Mouse (Mus musculus) embryonic fibroblast, embryonic 13.5 days (primary cell): Measurements from ENCODE around the gene Fam163a. TPM values are rescaled to one million over a fixed set of nuclear protein-coding genes. Genes with fewer than 3 reads are reported as not detected.

Experiments used
- H3K27ac ChIP-seq: 2 replicates; pipeline ENCODE4 v1.5.1; 2012; ENCODE audit warnings: low read length, control low read depth, inconsistent platforms; ENCODE audit not compliant: insufficient read depth
- H3K4me1 ChIP-seq: 2 replicates; pipeline ENCODE4 v1.6.1; 2011; ENCODE audit warnings: low read length; ENCODE audit not compliant: control insufficient read depth, insufficient read depth
- H3K4me3 ChIP-seq: 2 replicates; pipeline ENCODE4 v1.5.1; 2011; ENCODE audit warnings: mild to moderate bottlenecking, control low read depth, low read length; ENCODE audit not compliant: insufficient read depth
- CTCF ChIP-seq: IDR thresholded peaks from 2 replicates; pipeline ENCODE4 v1.5.1; 2011; ENCODE audit warnings: mild to moderate bottlenecking, control low read depth, low read length, moderate library complexity, borderline replicate concordance; ENCODE audit not compliant: insufficient read depth
- POLR2A ChIP-seq: IDR thresholded peaks from 2 replicates; pipeline ENCODE4 v1.6.1; 2011; ENCODE audit warnings: low read depth, mild to moderate bottlenecking, control low read depth, low read length, moderate library complexity
- polyA plus RNA-seq: library from polyadenylated mRNA; stranded (reverse); fragments of >200 nt; gene quantifications from 2 replicates; pipeline ENCODE4 v1.2.4, GENCODE M21; 2011; ENCODE audit warnings: low read depth; ENCODE audit not compliant: missing spikeins, insufficient read length

Fam163a gene
- polyA plus RNA-seq, 1 experiment: not detected

GRCm38 (mm10) chr1:156037144-156037583, 167.7 kb downstream of the Fam163a start:
- peak overlapping the region; percentile 45 for H3K4me3 ChIP-seq
- H3K4me1 ChIP-seq: no peaks in the 10 kb centered on the region
- no peak for TF ChIP-seq CTCF
- TF ChIP-seq POLR2A: peak; percentile 66
- peak overlapping the region; percentile 65 for H3K27ac ChIP-seq

GRCm38 (mm10) chr1:156035930-156036737, 168.7 kb downstream of the Fam163a start, which contains the start of gene Tor1aip1:
TSS of gene Tor1aip1 (minus strand) at chr1:156036480.
- H3K4me3 ChIP-seq: peak within 1 kb of the TSS; percentile 78
- peak within 1 kb of the TSS; percentile 97 for H3K27ac ChIP-seq
- H3K4me1 ChIP-seq: no peaks in the 10 kb centered on the region
- peak; percentile 54; the same call in 1 of the 2 replicates for TF ChIP-seq CTCF
- peak; percentile 55 for TF ChIP-seq POLR2A

DNA sequence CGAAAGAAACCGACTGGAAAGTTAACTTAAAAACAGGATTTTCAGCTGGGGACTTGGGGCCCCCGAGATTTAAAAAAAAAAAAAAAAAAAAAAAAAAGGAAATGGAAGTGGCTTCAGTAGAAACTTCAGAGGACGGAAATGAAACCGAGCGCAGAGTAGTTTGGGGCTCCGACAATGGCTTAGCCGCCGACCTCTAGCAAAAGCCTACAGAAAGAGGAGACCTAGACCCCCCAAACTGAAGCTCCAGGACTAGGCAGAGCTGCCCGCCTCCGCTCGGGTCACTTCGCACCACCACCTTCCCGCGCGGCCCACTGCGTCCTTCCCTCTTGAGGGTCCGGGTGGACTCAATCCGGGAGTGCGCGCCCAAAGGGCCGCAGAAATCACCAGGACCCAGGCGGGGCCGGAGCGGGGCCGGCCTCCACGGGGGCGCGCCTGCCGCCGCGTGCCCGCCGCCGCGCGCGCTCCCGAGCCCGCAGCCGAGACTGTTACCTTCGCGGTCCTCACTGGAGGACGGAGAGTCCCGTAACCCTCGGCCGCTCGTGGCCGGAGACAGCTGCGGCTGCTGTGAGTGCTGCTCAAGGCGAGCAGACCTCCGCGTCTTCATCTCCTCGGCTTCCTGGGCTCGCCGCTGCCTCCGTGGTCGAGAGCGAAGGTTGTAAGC, 169.4 kb downstream of the Fam163a start, which contains the start of gene Tor1aip2:
Tor1aip2 (plus strand) TSS at position 135 of the 661 bp plus-strand sequence.
- Histone ChIP-seq H3K27ac (peak within 1 kb of the TSS; percentile 97), H3K4me1 (no peaks in the 10 kb centered on the region), H3K4me3 (peak within 1 kb of the TSS; percentile 78)
- TF ChIP-seq POLR2A: peak; percentile 77
- TF ChIP-seq CTCF: no peak

DNA sequence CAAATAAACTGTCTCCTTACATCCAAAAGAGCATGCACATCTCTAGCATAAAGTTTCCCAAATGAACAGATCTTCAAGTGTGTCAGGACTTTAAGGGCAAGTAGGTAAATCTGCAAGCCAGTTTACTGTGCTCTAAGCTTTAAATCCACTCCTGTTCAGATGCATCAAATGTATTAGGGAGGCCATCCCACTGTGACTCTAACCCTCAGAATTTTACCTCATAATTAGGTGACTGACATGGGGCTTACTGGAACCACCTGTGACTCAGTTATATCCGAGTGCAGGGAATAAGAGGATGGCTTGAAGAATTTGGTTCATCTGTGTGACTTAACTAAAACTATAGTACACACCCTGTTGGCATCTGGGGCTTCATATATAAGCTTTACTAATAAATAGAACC, 170.2 kb downstream of the Fam163a start:
- H3K27ac ChIP-seq: no peak overlapping the region
- peak overlapping the region; percentile 78 for H3K4me3 ChIP-seq
- TF ChIP-seq POLR2A: no peak
- TF ChIP-seq CTCF: no peak
- no peaks in the 10 kb centered on the region for H3K4me1 ChIP-seq

- Histone ChIP-seq H3K4me1 (no peaks in the 10 kb centered on the region), H3K27ac (no peak overlapping the region), H3K4me3 (no peak overlapping the region)
- TF ChIP-seq POLR2A (no peak), CTCF (no peak)
These were observed 170.9 kb downstream of the Fam163a start for GRCm38 (mm10) chr1:156033921-156034320.

- Histone ChIP-seq H3K27ac (no peak overlapping the region), H3K4me1 (peaks cover 4% of the 10 kb centered on the region), H3K4me3 (no peak overlapping the region)
- TF ChIP-seq POLR2A: no peak
These were observed 176.4 kb downstream of the Fam163a start for GRCm38 (mm10) chr1:156028340-156028975.

- H3K4me1 ChIP-seq: peaks cover 4% of the 10 kb centered on the region
- no peak overlapping the region for H3K27ac ChIP-seq
- no peak overlapping the region for H3K4me3 ChIP-seq
- TF ChIP-seq CTCF (no peak), POLR2A (no peak)
These were observed 177.0 kb downstream of the Fam163a start for GRCm38 (mm10) chr1:156027849-156028248.

Other genes starting within 250 kb of the Fam163a start
- 32.4 and 34.6 TPM in 2 replicates for gene Cep350, start 231.8 kb downstream of the Fam163a start, polyA plus RNA-seq
- gene Tor1aip2, start 169.6 kb downstream of the Fam163a start, polyA plus RNA-seq: 161 and 181 TPM in 2 replicates
- 71.4 and 77.9 TPM in 2 replicates for gene Tor1aip1, start 168.5 kb downstream of the Fam163a start, polyA plus RNA-seq
- 0.72 TPM in 1 of 2 replicates, not detected in the other for gene Tdrd5, start 98.6 kb upstream of the Fam163a start, polyA plus RNA-seq
- gene Nphs2, start 105.7 kb upstream of the Fam163a start, polyA plus RNA-seq: not detected in 2 replicates
- 1,294 and 1,591 TPM in 2 replicates for gene Gm2000, start 161.0 kb upstream of the Fam163a start, polyA plus RNA-seq
- gene Axdnd1, start 216.1 kb upstream of the Fam163a start, polyA plus RNA-seq: 0.60 and 0.76 TPM in 2 replicates